Mouse (Mus musculus) hindbrain, embryonic 12.5 days (tissue): ENCODE results near the gene Slc5a8. TPM values are rescaled to one million over a fixed set of nuclear protein-coding genes. Genes with fewer than 3 reads are reported as not detected.

Experiments used
- ATAC-seq: fragments of 200-750 bp; cut with Nextera tagmentation; 2 replicates; pipeline ENCODE4 v1.8.0; 2017; ENCODE audit warnings: moderate TSS enrichment; ENCODE audit not compliant: low FRiP score
- H3K27ac ChIP-seq: fragments of 300-500 bp; sonication (generic); 2 replicates; pipeline ENCODE4 v1.5.1; 2016; ENCODE audit warnings: mild to moderate bottlenecking
- H3K27me3 ChIP-seq: fragments of 300-500 bp; sonication (generic); 2 replicates; pipeline ENCODE4 v1.6.1; 2016; ENCODE audit warnings: mild to moderate bottlenecking
- H3K36me3 ChIP-seq: fragments of 300-500 bp; sonication (generic); 2 replicates; pipeline ENCODE4 v1.6.1; 2016; ENCODE audit warnings: mild to moderate bottlenecking
- H3K4me1 ChIP-seq: fragments of 300-500 bp; sonication (generic); 2 replicates; pipeline ENCODE4 v1.6.1; 2016
- H3K4me2 ChIP-seq: fragments of 300-500 bp; sonication (generic); replicated peaks from 2 replicates; pipeline ENCODE4 v1.6.1; 2016; ENCODE audit warnings: mild to moderate bottlenecking
- H3K4me3 ChIP-seq: fragments of 300-500 bp; sonication (generic); 2 replicates; pipeline ENCODE4 v1.5.1; 2016; ENCODE audit warnings: mild to moderate bottlenecking
- H3K9ac ChIP-seq: fragments of 300-500 bp; sonication (generic); 2 replicates; pipeline ENCODE4 v1.6.1; 2016; ENCODE audit warnings: mild to moderate bottlenecking, moderate library complexity
- H3K9me3 ChIP-seq: fragments of 300-500 bp; sonication (generic); replicated peaks from 2 replicates; pipeline ENCODE4 v1.6.1; 2016; ENCODE audit warnings: mild to moderate bottlenecking
- WGBS: fragments of 180-500 bp; shearing (Covaris S2); methylation state at CpG from one replicate; pipeline ENCODE4 v1.1.7; 2016; 5-methylcytosine and 5-hydroxymethylcytosine counted together
- polyA plus RNA-seq: library from polyadenylated mRNA; unstranded; fragments of >200 nt; fragmentation: Nextera tagmentation; extraction: Ambion mirVana; gene quantifications from 2 replicates; pipeline ENCODE4 v1.2.1, GENCODE M21; 2016

Slc5a8 gene
- 0.04 TPM in 2 replicates for polyA plus RNA-seq

DNA sequence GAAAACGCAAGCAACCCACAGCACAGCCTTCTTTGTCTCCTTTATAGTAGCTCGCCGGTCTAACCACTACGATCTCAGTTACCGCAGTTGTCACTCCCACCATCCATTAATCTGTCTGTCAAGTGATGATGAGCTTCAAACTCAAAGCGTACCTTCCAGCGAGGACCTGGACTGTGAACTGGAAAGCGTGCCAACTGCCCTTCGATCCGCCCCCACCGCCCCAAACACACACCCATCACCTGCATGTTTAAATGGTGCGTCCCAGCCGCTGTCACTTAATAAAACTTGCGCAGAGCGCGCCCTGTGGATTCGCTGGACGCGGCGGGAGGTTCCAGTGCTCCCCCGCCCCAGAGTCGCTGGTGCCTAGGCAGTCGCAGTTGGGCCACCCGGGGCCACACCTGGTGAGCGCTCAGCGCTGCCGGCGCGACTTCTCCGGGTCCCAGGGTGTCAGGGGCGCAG is at the start of gene Slc5a8:
Slc5a8 (plus strand) TSS at position 361 of the 459 bp plus-strand sequence.
- no peak; the same call in 1 of the 2 replicates for ATAC-seq

DNA sequence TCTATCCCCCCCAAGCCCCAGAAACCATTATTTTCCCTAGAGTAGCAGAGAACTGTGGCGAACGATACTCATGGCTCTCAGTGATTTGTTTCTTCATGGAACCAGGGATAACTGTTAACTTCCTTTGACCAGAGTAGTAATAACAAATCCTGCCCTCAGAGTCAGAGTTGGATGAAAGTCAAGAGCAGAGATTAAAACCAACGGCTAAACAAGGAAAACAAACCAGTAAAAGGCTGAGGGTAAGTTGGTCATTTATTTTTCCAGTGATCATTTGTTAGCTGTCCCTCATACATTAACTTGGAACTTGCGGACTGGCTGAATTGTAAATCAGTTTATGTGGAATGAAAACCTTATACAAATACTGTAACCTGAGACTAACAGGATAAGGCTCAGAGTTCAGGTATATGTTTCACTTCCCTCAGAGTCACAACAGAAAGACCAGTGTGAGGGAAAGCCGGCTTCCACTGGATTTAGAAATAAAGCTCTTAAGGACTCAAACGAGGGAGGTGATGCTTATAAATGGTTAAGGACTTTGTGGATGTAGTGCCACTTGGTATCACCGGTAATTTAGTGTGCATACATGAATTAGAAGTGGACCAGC is 36.8 kb upstream of the Slc5a8 start:
- ATAC-seq: no peak
- Histone ChIP-seq H3K4me1 (no peaks in the 10 kb centered on the region), H3K9ac (no peak overlapping the region), H3K36me3 (no peaks in the 10 kb centered on the region), H3K27ac (no peak overlapping the region), H3K4me3 (no peak overlapping the region), H3K4me2 (no peak overlapping the region), H3K9me3 (no peaks in the 10 kb centered on the region), H3K27me3 (no peaks in the 10 kb centered on the region)
- WGBS: 85% methylated on average over 7 of the region's 7 CpGs

More for the DNA sequence above, at the start of gene Slc5a8:
- no peak within 1 kb of the TSS; the same call in 1 of the 2 replicates for H3K9ac ChIP-seq
- peak within 1 kb of the TSS; percentile 55 for H3K4me2 ChIP-seq
- whole genome bisulfite sequencing: 4% methylated on average over 31 of the region's 31 CpGs
- no peaks in the 10 kb centered on the region for H3K36me3 ChIP-seq
- peaks cover 31% of the 10 kb centered on the region for H3K27me3 ChIP-seq
- no peaks in the 10 kb centered on the region for H3K9me3 ChIP-seq
- H3K4me1 ChIP-seq: peaks cover 10% of the 10 kb centered on the region
- no peak within 1 kb of the TSS for H3K27ac ChIP-seq
- peak within 1 kb of the TSS; percentile 32 for H3K4me3 ChIP-seq

DNA sequence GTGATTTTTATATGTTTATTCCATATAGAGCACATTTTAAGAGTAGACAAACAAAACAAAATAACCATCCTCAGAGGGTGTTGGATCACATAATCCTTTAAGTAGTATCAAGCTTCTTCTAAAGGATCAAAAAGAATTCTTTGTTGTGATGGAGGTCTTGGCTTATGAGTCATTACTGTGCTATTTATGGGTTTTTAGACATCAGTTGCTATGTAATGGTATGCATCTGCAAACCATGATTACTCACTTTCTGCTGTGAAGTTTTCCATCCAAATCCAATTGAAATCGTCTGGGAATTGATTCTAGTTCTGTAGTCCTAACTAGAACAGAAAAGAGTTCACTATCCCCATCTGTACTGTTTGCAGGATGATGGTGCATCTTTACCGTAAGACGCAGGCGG is 35.8 kb upstream of the Slc5a8 start:
- no peak overlapping the region for H3K4me2 ChIP-seq
- H3K27ac ChIP-seq: no peak overlapping the region
- no peak for ATAC-seq
- H3K9ac ChIP-seq: no peak overlapping the region
- no peaks in the 10 kb centered on the region for H3K27me3 ChIP-seq
- H3K9me3 ChIP-seq: no peaks in the 10 kb centered on the region
- H3K36me3 ChIP-seq: no peaks in the 10 kb centered on the region
- WGBS: 88% methylated on average over 4 of the region's 4 CpGs
- no peaks in the 10 kb centered on the region for H3K4me1 ChIP-seq
- H3K4me3 ChIP-seq: no peak overlapping the region

- ATAC-seq: no peak
- Histone ChIP-seq H3K9me3 (no peaks in the 10 kb centered on the region), H3K27me3 (no peaks in the 10 kb centered on the region), H3K9ac (no peak overlapping the region), H3K4me1 (no peaks in the 10 kb centered on the region), H3K4me2 (no peak overlapping the region), H3K27ac (no peak overlapping the region), H3K36me3 (no peaks in the 10 kb centered on the region), H3K4me3 (no peak overlapping the region)
- 83% methylated on average over 7 of the region's 7 CpGs for WGBS
Observed at GRCm38 (mm10) chr10:88853326-88853725, 32.5 kb upstream of the Slc5a8 start.

GRCm38 (mm10) chr10:88860911-88861310 is 24.9 kb upstream of the Slc5a8 start:
- no peak overlapping the region for H3K4me2 ChIP-seq
- H3K27me3 ChIP-seq: no peaks in the 10 kb centered on the region
- no peak for ATAC-seq
- no peaks in the 10 kb centered on the region for H3K4me1 ChIP-seq
- H3K27ac ChIP-seq: no peak overlapping the region
- H3K9me3 ChIP-seq: no peaks in the 10 kb centered on the region
- H3K36me3 ChIP-seq: no peaks in the 10 kb centered on the region
- 78% methylated on average over 3 of the region's 3 CpGs for WGBS
- H3K4me3 ChIP-seq: no peak overlapping the region
- no peak overlapping the region for H3K9ac ChIP-seq

DNA sequence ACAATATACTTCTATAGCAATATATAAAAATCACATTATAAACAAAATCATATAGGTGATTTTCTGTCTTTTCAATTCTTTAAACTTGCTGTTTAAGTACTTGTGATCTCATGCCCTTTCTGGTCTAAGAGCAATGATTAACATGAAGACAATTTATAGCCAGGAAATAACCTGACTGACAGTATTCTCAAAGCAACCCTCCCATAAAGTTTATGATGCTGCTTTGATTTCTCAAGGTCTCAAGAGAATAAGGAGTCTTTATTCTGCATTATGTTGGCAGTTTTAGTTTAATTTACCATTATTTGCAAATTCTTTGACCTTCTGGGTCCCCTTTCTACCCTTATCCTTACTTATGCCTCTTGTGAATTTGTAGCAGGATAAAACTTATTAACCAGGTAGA is 24.4 kb upstream of the Slc5a8 start:
- H3K36me3 ChIP-seq: no peaks in the 10 kb centered on the region
- H3K9ac ChIP-seq: no peak overlapping the region

DNA sequence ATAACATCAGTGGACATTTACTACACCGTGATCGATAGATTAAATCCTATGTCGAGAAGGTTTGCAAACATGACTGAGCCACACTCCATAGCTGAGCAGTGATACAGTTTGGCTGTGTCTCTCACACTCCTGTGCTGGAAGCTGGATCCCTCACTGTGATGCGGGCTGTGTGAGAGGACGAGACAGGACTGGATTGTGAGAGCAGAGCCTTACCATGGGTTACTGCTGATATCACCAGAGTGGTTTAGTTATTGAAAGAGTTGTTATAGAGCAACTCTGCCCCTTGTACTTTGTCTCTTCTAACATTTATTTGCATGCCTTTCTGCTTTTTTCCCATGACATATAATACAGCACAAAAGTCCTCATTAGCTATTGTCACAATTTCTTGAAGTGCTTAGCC is 23.5 kb upstream of the Slc5a8 start:
- H3K4me2 ChIP-seq: no peak overlapping the region
- no peak overlapping the region for H3K4me3 ChIP-seq
- H3K27me3 ChIP-seq: no peaks in the 10 kb centered on the region
- H3K4me1 ChIP-seq: no peaks in the 10 kb centered on the region
- H3K36me3 ChIP-seq: no peaks in the 10 kb centered on the region
- H3K9ac ChIP-seq: no peak overlapping the region
- no peaks in the 10 kb centered on the region for H3K9me3 ChIP-seq
- 90% methylated on average over 5 of the region's 5 CpGs for WGBS
- H3K27ac ChIP-seq: no peak overlapping the region
- ATAC-seq: no peak

More for the DNA sequence above, 24.4 kb upstream of the Slc5a8 start:
- Histone ChIP-seq H3K27ac (no peak overlapping the region), H3K9me3 (no peaks in the 10 kb centered on the region), H3K4me3 (no peak overlapping the region), H3K27me3 (no peaks in the 10 kb centered on the region), H3K4me1 (no peaks in the 10 kb centered on the region), H3K4me2 (no peak overlapping the region)
- ATAC-seq: no peak

- Histone ChIP-seq H3K36me3 (no peaks in the 10 kb centered on the region), H3K9me3 (no peaks in the 10 kb centered on the region), H3K27ac (no peak overlapping the region), H3K27me3 (no peaks in the 10 kb centered on the region), H3K4me3 (no peak overlapping the region), H3K4me2 (no peak overlapping the region), H3K9ac (no peak overlapping the region), H3K4me1 (no peaks in the 10 kb centered on the region)
- no peak for ATAC-seq
- 68% methylated on average over 2 of the region's 2 CpGs for WGBS
Observed at GRCm38 (mm10) chr10:88866017-88866416, 19.8 kb upstream of the Slc5a8 start.

- Histone ChIP-seq H3K36me3 (no peaks in the 10 kb centered on the region), H3K27me3 (no peaks in the 10 kb centered on the region), H3K4me3 (no peak overlapping the region), H3K27ac (no peak overlapping the region), H3K9me3 (no peaks in the 10 kb centered on the region), H3K9ac (no peak overlapping the region), H3K4me1 (no peaks in the 10 kb centered on the region), H3K4me2 (no peak overlapping the region)
- ATAC-seq: no peak
- WGBS: 72% methylated on average over 5 of the region's 5 CpGs
Observed at GRCm38 (mm10) chr10:88874870-88875269, 10.9 kb upstream of the Slc5a8 start.

DNA sequence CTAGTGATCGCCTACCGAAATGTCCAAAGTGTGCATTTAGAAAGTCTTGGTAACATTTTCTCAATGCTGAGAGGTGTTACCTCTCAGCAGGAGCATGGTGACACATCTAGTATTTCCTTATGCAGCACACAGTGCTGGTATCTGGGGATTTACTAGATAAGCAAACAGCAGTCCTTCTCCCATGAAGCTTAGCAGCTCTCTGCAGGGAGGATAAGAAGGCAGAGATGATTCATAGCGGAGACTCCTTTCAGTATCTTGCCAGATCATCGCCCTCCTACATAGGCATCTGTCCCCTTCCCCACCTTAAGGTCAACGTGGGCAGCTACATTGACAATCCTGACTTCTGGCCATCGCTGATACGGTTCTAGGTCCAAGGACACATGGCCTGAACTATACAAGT is 8.4 kb upstream of the Slc5a8 start:
- Histone ChIP-seq H3K27me3 (no peaks in the 10 kb centered on the region), H3K27ac (no peak overlapping the region), H3K9me3 (no peaks in the 10 kb centered on the region), H3K4me2 (no peak overlapping the region), H3K9ac (no peak overlapping the region), H3K4me1 (no peaks in the 10 kb centered on the region), H3K4me3 (no peak overlapping the region), H3K36me3 (no peaks in the 10 kb centered on the region)
- no peak for ATAC-seq
- WGBS: 86% methylated on average over 7 of the region's 7 CpGs

GRCm38 (mm10) chr10:88883721-88884120 is 2.1 kb upstream of the Slc5a8 start:
- Histone ChIP-seq H3K27ac (no peak overlapping the region), H3K9me3 (no peaks in the 10 kb centered on the region), H3K36me3 (no peaks in the 10 kb centered on the region), H3K9ac (no peak overlapping the region), H3K4me3 (no peak overlapping the region), H3K27me3 (peaks cover 31% of the 10 kb centered on the region), H3K4me1 (peaks cover 10% of the 10 kb centered on the region), H3K4me2 (no peak overlapping the region)
- 79% methylated on average over 2 of the region's 2 CpGs for WGBS
- ATAC-seq: no peak

- H3K9me3 ChIP-seq: no peaks in the 10 kb centered on the region
- ATAC-seq: no peak
- H3K27me3 ChIP-seq: peaks cover 31% of the 10 kb centered on the region
- no peak overlapping the region for H3K27ac ChIP-seq
- H3K4me3 ChIP-seq: no peak overlapping the region
- 82% methylated on average over 6 of the region's 6 CpGs for WGBS
- no peak overlapping the region for H3K9ac ChIP-seq
- H3K4me1 ChIP-seq: peaks cover 10% of the 10 kb centered on the region
- no peak overlapping the region for H3K4me2 ChIP-seq
- no peaks in the 10 kb centered on the region for H3K36me3 ChIP-seq
Observed at GRCm38 (mm10) chr10:88884836-88885235, 956 bp upstream of the Slc5a8 start.

DNA sequence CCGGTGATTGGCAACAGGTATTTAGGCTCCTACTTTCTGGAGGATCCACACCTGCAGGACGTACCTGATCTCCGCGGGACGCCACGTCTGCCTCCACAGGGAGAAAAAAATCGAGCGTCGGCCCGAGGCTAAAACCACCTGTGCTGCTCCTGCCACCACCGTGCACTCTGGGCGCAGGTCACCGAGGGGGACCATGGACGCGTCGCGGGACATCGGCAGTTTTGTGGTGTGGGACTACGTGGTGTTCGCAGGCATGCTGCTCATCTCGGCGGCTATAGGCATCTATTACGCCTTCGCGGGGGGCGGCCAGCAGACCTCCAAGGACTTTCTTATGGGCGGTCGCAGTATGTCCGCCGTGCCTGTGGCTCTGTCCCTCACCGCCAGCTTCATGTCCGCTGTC is 322 bp downstream of the Slc5a8 start:
- Histone ChIP-seq H3K27ac (no peak overlapping the region), H3K4me2 (peak overlapping the region; percentile 55), H3K4me3 (peak overlapping the region; percentile 32), H3K9me3 (no peaks in the 10 kb centered on the region), H3K9ac (no peak overlapping the region; the same call in 1 of the 2 replicates), H3K4me1 (peaks cover 10% of the 10 kb centered on the region), H3K36me3 (no peaks in the 10 kb centered on the region), H3K27me3 (peaks cover 31% of the 10 kb centered on the region)
- 2% methylated on average over 32 of the region's 32 CpGs for WGBS
- no peak for ATAC-seq
